Mouse (Mus musculus) adipocyte (in vitro differentiated cells): ENCODE data around the gene Cdc42ep4.

Experiments used
- DNase-seq: peaks from one replicate; pipeline ENCODE4 v3.0.0-alpha.2; 2016; ENCODE audit warnings: low spot score

Gene Cdc42ep4

DNA sequence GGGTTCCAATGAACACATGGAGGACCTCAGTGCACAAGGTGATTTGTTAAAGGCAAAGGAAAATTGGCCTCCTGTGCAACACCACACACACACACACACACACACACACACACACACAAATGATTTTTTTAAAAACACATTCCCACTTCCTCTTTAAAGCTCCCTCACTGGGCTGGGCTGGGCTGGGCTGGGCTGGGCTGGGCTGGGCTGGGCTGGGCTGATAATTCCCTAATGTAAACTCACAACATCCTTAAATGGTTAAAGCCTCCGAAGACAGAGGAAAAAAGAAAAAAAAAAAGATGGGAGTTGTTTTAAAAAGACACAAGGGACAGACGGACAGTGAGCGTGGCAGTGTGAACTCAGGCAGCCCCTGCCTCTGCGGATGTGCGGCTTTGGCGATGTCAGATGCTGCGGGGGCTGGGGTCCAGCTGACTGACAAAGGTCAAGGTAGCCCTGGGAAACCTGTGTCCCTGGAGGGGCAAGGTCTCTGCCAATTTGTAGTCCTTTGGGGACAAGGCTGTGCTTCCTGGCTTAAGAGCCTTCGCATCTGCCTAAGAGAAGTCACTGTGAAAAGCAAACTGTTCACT lies 26.3 kb upstream of the Cdc42ep4 start:
- peak; percentile 33 for DNase-seq

DNA sequence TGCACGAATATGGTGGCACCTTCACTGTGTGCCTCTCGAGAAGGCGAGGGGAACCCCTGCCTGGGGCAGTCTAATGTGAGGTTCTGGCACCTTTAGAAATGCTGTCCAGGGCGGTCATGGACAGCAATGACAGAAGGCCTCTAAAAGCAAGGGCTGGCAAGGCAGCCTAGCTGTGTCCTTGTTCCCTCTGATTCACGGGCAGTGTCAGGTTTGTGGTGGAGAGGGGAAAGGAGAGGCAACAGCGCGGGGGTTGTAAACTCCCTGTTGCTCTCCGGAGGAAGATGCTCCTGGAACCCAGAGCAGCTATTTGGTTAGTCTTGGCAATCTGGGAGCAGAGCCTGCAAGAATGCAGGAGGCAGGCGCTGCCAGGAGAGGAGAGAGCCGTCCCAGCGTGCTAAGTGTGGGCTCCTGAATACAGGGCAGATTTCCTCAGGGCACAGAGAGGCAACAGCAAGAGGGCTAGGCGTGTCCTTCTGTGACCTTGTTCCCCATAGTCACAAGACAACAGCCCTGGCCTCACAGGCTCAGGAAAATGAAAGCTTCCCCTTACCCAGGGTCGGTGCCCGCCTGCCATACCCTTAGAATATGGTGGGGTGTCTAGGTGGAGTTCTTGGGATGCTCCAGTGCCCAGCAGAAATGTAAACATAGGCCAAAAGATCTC lies 25.3 kb upstream of the Cdc42ep4 start:
- DNase-seq: no peak

DNA sequence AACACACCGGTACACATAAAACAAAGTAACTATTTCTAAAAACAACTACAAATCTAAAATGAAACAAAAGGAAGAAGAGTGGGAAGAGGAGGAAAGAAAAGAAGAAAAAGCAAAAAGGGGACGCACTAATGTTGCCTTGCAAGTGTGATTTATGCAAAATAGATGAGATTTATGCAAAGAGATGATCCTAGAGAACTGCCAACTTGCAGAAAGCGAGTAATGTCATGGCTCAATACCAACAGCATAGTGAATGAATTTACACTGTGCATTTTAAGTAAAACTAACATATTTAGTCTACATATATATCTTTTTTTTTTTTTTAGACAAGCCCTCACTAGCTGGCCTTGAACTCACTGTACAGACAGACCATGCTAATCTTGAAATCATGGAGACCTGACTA lies 23.1 kb upstream of the Cdc42ep4 start:
- DNase-seq: no peak

DNA sequence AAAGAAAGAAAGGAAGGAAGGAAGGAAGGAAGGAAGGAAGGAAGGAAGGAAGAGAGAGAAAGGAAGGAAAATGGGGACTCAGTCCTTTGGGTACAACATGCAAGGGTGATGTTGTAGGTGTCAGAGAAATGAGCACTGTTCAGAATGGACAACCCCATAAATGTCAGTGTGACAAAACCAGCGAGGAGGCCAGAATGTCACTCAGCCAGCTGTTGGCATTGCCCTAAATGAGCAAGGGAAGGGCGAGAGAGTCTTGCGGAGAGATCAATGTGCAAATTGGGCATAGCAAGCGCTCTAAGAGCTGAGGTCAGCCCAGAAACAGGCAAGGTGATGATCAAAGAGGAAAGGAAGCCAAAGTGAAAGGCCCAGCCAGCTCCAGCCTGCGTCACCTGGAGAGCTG lies 21.5 kb upstream of the Cdc42ep4 start:
- DNase-seq: no peak

DNA sequence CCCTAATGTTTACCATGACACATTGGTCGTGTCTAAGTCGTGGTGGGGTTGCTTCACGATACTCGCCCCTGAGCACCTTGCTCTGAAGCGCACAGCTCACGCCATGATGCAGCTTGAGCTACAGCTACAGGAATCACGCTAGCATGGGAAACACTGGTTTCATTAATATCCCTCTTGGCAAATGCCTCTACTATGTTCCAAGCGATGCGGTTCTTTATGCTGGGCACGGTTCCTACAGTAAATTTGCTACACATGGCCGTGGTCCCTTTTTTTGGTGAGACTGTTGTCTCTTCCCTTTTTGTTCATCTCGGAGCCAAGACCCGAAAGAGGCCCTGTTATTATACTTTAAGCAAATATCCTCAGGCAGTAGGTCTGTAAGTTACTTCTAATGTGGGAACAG lies 19.5 kb upstream of the Cdc42ep4 start:
- DNase-seq: no peak

DNA sequence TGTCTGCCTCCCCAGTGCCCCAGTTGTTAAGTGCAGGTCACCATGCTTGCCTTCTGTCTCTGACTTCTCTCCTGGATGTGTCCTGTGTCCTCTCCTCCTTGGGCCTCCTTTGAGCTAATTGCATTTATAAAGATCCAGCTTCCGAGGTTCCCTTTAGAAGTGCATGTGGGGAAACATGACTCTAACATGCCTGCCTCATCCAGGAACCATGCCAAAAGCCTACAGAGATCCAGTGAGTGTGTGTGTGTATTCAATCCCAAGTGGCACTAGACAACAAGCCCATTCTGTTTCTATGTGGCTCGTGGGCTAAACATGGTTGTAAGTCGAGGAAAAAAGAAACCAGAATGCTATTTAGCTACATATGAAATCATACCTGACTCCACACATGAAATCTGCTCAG lies 16.7 kb upstream of the Cdc42ep4 start:
- peak; percentile 29 for DNase-seq

DNA sequence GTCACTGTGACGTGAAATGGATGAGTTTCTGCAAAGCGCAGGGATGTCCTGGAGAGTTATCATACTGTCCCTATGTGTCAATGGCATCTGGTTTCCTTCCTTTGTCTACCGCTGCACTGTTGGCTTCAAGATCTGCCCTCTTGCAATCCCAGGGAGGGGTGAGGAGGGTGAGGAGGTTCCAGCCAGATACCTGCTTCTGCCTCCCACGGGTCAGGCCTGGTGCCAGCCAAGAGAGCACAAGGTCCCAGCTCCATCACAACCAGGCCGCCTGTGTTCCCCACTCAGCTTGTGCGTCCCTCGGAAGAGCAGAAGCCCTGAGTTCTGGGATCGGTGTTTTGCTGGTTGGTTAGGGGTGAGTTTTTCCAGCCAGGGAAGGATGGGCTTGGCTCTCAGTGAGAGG lies 15.6 kb upstream of the Cdc42ep4 start:
- no peak for DNase-seq

DNA sequence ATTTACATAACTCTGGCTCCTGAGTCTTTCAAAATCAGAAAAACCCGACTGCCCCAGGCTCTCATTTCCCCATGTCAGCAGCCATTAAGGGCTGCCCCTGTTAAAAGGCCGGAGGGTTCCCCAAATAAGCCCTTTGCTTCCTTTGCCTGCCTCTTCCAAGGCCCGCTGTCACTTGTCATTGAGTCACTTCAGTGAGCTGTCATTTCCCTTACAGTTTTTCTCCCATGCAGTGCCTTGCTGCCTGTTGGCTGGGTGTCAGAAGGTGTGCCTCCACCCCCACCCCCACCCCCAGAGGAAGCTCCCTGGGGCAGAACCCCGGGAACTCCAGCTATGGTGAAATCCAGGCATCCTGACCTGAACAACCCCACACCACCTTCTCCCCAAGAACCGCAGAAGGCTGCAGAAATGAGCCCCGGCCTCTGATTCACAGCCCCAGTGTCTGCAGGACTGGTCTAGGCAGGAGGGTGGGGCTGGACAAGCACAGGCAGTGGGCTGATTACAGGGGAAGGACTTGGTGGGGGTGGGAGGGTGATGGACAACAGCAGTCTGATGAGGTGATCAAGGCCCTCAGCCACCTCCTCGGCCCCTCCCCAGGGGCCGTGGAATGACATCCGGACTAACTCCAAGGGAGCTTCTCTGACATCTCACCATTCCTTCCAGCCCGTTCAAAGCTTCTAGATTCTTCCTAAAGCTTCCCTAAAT lies 14.8 kb upstream of the Cdc42ep4 start:
- DNase-seq: no peak

DNA sequence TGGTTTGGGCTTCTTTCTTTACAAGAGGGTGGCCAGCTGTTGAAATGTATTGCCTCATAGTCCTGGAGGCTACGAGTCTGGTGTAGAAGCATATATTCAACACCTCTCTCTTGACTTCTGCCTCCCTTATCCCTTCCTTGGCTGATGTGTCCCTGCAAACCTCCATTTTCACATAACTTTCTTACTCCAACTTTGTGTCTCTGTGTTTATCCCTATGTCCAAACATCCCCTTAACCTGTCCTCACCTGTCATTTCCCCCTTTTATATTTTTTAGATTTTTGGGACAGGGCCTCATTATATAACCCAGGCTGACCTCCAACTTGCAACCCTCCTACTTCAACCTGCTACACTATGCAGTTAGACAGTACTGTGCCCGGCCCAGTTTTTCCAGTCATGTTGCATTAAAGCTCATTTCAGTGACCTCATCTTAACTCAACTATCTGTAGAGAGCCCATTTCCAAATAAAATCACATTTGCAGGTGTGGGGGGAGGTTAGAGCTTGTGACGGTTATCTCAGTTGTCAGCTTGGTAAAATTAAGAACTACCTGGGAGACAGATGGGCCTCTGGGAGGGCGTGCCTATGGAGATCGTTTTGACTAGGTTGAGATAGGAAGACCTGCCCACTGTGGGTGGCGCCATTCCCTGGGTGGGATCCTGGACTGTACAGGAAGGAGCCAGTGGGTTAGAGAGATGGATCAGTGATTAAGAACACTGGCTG lies 12.6 kb upstream of the Cdc42ep4 start:
- DNase-seq: no peak

DNA sequence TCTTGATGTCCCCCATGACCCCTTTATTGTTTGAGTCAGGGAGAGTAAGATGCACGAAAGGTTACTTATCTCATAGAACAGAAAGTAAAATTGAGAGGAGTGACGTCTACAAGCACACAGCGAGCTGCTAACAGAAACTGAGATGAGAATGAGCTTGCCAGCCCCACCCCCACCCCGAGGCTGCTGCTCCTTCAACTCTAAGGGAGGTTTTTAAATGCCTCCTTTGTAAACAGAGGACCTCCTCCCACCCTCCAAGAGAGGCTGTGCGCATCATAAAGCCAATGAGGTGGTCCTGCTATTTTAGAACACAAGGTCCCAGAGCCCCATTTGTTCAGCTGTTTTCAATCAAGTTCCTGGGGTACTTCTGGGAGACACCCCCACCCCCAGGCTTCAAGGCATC lies 11.8 kb upstream of the Cdc42ep4 start:
- no peak for DNase-seq

DNA sequence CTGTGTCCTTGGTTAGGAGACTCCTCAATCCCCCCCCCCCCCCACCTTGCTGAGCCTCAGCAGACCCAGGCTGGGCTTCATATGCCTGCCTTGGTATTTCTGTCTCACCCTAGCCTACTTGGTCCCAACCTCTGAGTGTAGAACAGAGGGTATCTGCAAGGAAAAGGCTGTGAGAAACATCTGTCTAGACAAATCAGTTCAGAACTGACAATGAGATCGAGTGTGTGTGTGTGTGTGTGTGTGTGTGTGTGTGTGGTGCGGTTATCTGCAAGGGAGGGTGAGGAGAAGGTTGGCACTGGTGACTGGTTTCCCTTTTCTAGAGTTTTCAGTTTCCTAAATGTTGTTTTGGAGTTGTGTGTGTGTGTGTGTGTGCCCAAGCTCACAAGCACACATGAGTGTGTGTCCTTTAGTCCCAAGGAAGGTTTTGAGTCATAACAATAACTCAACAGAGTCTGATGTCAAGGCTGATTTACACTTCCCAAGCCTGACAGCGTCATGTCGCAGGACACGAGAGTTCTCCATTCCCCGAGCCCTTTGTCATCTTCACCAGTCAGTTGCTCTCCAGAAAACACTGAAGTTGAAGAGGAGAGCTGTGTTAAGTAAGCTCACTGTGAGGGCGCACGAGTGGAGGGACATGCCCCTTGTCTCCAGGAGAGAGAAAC lies 10.6 kb upstream of the Cdc42ep4 start:
- no peak for DNase-seq

DNA sequence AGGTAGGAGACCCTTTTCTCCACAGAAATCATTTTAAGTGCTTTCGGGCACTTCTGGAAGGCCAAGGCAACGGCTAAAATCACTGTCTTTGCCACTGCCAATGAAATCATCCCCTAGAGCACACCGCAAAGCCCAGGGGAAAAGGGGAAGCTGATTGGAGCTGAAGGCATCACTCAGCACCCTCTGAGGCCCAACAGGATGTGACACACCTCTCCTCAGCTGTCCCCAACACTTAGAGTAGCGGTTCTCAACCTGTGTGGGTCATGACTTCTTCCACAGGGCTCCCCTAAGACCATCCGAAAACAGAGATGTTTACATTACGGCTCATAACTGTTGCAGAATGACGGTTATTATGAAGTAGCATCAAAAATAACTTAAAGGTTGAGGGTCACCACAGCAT lies 10.0 kb upstream of the Cdc42ep4 start:
- DNase-seq: no peak

DNA sequence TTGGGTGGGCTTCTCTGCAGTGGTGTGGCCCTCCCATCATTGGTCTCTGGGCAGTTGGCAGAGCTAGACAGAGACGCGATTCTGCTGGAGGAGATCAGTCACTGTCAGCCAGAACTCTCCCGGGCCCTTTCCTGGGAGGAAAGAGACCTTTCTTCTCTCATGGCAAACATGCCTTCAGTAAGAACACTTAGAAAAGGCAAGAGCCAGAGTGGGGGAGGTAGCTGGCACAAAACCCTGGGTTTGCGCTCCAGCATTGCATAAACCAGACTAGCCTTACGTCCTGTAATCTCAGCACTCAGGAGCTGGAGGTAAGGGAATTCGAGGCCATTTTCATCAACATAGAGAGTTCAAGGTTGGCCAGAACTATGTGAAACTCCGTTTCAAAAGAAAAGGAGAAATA lies 8.8 kb upstream of the Cdc42ep4 start:
- peak; percentile 68 for DNase-seq

DNA sequence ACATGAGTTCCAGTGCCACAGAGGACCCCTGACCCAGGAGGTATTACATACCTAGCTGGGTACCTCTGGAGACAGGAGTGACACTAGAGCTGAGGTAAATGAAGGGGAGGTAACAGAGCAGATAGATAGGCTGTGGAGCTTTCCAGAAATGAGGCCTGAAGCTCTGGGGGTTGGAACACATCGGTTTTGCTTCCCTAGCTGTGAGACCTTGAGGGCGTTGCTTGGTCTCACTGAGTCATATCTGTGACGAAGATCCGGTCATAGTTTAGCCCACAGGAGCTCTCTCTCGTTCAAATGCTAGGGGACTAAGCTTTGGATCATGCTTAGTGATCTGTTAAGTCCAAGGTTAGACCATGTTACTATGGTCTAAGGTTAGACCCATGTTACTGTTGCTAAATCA lies 7.2 kb upstream of the Cdc42ep4 start:
- no peak for DNase-seq

DNA sequence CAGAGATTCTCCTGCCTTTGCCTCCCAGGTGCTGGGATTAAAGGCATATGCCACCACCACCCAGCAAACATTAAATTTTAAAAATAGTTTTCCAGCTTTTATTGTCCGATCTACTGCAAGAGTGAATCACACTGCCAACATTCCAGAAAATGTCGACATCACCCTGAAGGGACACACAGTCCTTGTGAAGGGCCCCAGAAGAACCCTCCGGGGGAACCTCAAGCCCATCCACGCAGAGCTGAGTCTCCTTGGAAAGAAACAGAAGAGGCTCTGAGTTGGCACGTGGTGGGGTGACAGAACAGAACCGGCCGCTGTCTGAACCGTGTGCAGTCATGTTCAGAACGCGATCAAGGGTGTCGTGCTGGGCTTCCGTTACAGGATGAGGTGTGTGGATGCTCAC lies 4.9 kb upstream of the Cdc42ep4 start:
- peak; percentile 34 for DNase-seq

DNA sequence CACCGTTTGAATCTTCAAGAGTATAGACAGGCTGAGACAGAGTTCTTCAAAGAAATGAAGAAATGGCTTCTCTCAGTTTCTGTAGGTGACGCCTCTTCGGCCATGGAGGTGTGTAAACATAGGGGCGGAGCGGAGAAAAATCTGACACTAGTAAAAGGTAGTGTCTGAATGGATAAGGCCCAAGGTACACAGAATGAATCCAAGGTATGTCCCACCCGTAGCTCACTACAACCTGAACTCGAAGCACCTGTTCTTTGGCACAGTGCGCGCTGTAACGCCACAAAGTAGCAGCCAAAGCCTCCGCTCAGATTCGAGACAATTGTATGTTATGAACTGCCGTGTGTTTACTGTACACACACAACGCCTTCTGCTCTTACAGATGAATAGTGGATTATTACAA lies 4.2 kb upstream of the Cdc42ep4 start:
- no peak for DNase-seq

DNA sequence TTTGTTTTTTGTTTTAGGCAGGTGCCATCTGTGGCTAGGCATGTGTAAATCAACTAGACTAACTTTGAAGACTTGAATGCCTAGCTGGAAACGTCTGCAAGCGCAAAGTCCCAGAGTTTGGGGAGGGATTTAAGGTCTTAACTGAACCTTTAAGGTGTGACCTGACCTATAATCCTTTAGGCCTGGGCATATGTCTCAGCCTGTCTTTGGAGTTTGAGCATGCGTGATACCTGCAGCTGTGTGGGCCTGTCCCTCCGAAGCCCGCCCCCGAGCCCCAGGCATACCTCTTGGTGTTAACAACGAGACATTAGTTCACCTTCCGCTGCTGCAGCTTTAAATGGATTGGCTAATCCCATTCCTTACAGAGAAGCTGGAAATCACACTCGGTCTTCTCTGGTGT lies 3.2 kb upstream of the Cdc42ep4 start:
- DNase-seq: no peak

DNA sequence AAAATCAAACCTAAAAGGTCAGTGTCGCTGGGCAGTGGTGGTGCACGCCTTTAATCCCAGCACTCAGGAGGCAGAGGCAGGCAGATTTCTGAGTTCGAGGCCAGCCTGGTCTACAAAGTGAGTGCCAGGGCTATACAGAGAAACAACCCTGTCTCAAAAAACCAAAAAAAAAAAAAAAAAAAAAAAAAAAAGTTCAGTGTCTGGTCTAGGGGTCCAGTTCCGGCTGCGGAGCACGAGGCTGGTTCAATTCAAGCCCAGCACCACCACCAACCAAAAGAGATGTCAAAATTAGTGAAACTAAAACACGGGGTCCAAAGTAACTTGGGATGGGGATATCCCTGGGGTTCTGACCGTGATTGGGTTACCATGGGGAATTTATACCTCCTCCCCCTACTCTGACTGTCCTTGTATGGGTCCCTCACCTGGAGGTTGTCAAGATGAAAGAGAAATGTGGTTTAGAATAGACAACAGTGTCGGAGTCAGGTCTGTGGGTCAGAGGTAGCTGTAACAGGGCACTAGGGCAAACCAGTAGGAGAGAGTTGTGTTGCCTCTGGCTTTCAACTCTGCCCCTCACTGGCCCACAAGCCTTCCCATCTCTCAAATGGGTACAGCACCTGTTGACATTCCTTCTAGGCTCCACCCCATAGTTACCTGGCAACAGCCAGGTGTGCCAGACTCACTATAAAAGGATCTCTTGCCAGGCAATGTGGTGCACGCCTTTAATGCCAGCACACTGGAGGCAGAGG lies 1.2 kb upstream of the Cdc42ep4 start:
- no peak for DNase-seq

DNA sequence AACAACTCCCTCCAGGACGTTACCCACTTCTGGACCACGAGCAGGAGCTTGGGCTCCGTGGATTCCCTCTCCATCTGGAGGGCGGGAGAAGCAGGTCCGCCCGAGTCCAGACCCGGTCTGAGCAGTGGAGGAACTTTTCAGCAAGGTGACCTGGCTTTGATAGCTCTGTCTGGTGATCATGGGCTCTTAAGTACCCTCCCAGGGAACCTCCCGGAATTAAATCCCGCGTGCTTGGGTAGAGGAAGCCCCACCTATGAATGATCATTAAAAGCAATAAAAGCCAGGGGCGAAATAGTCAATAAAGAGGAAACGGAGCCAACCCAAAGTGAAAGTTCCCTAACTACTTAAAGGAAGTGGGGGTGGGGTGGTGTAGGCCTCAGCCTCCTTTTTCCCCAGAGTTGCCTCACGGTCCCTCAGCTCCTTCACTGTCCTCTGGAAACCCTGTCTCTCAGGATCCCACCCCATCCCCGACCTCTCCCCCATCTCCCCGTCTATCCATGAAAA lies 529 bp upstream of the Cdc42ep4 start:
- DNase-seq: peak; percentile 24

DNA sequence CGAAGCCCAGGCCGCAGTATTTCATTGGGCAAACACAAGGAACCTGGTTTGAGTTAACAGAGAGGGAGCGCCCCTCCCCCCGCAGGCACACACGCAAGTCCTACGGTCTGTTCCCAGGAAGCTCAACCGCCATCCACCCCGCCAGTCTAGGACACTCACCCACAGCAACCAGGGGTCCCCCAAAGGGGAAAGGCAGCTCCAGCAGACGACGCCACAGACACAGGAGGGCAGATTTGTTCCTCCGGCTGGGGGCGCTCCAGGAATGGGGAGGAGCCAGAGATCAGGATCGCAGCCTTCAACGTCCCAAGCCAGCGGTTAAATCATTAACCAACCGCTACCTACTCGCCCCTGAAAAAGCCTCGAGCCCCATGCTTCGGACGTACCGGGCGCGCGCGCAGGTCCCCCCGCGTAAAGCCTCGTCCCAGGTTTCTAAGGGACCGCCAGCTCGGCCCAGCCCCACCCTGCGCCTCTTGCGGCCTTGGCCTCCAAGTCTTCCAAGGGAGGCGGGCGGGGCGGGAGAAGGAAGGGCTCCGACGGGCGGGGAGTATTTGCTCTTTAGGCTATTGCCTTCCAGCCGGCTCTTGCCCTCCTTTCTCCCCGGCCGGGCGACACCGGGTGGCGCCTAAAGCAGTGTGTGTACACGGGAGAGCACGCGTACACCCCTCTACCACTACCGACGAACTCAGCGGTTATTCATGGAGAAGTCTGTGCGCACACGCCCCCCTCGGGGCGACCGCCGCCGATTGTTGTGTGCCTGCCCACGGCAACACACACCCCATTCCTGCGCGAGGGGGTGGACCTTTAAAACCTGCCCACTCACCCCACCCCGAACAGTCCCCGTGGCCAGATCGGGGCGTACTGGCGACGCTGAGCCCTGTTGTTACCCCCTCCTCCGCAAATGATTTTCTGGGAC lies 854 bp downstream of the Cdc42ep4 start:
- DNase-seq: peak; percentile 86
